Mouse (Mus musculus): Measurements from ENCODE around the gene Bend3. TPM values are rescaled to one million over a fixed set of nuclear protein-coding genes. Genes with fewer than 3 reads are reported as not detected.

The Bend3 gene
- polyA plus RNA-seq, 1 experiment: 2.7 TPM

DNA sequence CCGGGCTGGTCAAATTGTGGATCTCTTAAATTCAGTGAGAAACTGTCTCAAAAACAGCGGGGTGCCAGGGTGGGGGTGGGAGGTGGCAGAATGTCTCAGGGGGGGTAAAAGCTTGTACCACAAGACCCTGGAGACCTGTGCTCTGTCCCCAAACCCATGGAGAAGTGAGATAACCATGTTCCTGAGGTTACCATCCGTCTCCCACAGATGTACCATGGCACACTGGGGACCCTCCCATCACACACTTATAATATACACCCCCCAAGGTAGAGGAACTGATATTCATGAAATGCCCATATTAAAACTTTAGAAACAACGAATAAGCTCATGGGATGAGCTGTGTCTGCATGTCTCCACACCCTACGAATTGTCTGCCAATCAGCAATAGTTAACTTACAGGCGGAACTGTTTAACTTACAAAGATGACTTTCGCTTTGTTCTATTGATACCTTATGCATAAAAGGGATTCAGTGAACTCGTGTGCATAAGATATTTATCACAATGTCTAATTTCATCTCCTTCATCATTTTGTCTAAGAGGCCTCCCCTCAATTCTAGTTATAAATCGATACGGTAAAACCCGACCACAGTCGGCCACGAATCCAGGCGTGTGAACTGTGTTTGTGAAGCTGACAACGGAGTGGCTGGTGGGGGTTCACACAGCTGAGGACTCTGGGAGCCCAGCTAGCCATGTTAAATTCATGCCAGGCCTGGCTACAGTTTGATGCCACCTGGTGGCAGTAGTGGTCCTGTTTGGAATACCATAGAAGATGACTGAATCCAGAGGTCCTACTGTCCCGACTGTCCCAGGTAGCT is 26.6 kb upstream of the Bend3 start:
- no peaks in the 10 kb centered on the region for H3K4me1 ChIP-seq (ENCODE audit: control insufficient read depth, insufficient read depth, low read length)
- 18% methylated on average over 16 of the region's 16 CpGs for WGBS
- H3K4me3 ChIP-seq (replicated peaks; ENCODE audit: control insufficient read depth, low read depth, low read length): peak overlapping the region; percentile 12
- TF ChIP-seq POLR2A (IDR thresholded peaks at IDR 0.05; ENCODE audit: borderline replicate concordance, control insufficient read depth, low read depth, low read length) (no peak), CTCF (IDR thresholded peaks at IDR 0.05; ENCODE audit: control insufficient read depth, insufficient read depth, low read length) (peak; percentile 57)
- H3K27ac ChIP-seq (ENCODE audit: control insufficient read depth, insufficient read depth, low read depth, low read length, poor library complexity): no peak overlapping the region

DNA sequence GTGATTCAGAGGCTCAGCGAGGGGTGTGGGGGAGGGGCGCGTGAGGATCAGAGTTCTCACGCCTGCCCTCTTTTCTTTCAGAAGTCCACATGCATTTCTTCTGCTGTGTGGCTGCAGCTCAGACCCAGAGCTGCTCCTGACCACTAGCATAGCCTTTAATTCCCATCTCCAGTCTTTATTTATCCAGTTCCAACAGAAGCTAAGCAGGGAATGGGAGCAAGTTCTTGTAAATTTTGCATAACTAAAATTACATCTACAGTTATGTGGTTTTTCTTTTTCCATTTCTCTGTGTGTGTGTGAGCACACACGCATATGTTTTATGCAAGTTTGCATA is 26.0 kb upstream of the Bend3 start:
- H3K4me1 ChIP-seq (ENCODE audit: control insufficient read depth, insufficient read depth, low read length): no peaks in the 10 kb centered on the region
- no peak for TF ChIP-seq POLR2A (IDR thresholded peaks at IDR 0.05; ENCODE audit: borderline replicate concordance, control insufficient read depth, low read depth, low read length)
- no peak for TF ChIP-seq CTCF (IDR thresholded peaks at IDR 0.05; ENCODE audit: control insufficient read depth, insufficient read depth, low read length)
- WGBS: 20% methylated on average over 5 of the region's 5 CpGs
- no peak overlapping the region for H3K4me3 ChIP-seq (replicated peaks; ENCODE audit: control insufficient read depth, low read depth, low read length)
- H3K27ac ChIP-seq (ENCODE audit: control insufficient read depth, insufficient read depth, low read depth, low read length, poor library complexity): no peak overlapping the region

GRCm38 (mm10) chr10:43454219-43454618 is 24.4 kb upstream of the Bend3 start:
- WGBS: 77% methylated on average over 1 of the region's 1 CpGs
- H3K27ac ChIP-seq (ENCODE audit: control insufficient read depth, insufficient read depth, low read depth, low read length, poor library complexity): no peak overlapping the region
- no peak for TF ChIP-seq POLR2A (IDR thresholded peaks at IDR 0.05; ENCODE audit: borderline replicate concordance, control insufficient read depth, low read depth, low read length)
- TF ChIP-seq CTCF (IDR thresholded peaks at IDR 0.05; ENCODE audit: control insufficient read depth, insufficient read depth, low read length): no peak
- no peak overlapping the region for H3K4me3 ChIP-seq (replicated peaks; ENCODE audit: control insufficient read depth, low read depth, low read length)
- H3K4me1 ChIP-seq (ENCODE audit: control insufficient read depth, insufficient read depth, low read length): no peaks in the 10 kb centered on the region

- Histone ChIP-seq H3K4me1 (ENCODE audit: control insufficient read depth, insufficient read depth, low read length) (no peaks in the 10 kb centered on the region), H3K4me3 (replicated peaks; ENCODE audit: control insufficient read depth, low read depth, low read length) (no peak overlapping the region), H3K27ac (ENCODE audit: control insufficient read depth, insufficient read depth, low read depth, low read length, poor library complexity) (no peak overlapping the region)
- TF ChIP-seq POLR2A (IDR thresholded peaks at IDR 0.05; ENCODE audit: borderline replicate concordance, control insufficient read depth, low read depth, low read length): no peak
- TF ChIP-seq CTCF (IDR thresholded peaks at IDR 0.05; ENCODE audit: control insufficient read depth, insufficient read depth, low read length): no peak
- WGBS: 87% methylated on average over 3 of the region's 3 CpGs
Observed at GRCm38 (mm10) chr10:43454671-43455070, 24.0 kb upstream of the Bend3 start.

DNA sequence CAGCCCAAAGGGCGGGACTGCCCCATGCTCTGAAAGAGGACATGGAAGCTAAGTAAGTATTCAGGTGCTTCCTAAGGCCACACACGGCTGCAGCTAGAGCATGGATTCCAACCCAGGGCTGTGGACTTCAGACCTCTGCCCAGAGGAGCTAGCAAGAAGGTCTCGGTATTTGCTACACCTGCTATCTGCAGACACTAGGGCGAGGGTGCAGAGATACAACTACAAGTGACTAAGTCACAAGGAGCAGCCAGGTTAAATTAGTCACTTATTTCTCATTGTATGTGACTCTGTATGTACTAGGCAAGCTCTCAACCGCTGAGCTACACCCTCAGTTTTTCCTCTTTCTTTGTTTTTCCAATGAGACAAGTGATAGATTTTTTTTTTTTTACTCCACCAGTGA is 15.8 kb upstream of the Bend3 start:
- TF ChIP-seq POLR2A (IDR thresholded peaks at IDR 0.05; ENCODE audit: borderline replicate concordance, control insufficient read depth, low read depth, low read length): no peak
- no peak for TF ChIP-seq CTCF (IDR thresholded peaks at IDR 0.05; ENCODE audit: control insufficient read depth, insufficient read depth, low read length)
- H3K27ac ChIP-seq (ENCODE audit: control insufficient read depth, insufficient read depth, low read depth, low read length, poor library complexity): no peak overlapping the region
- H3K4me1 ChIP-seq (ENCODE audit: control insufficient read depth, insufficient read depth, low read length): no peaks in the 10 kb centered on the region
- H3K4me3 ChIP-seq (replicated peaks; ENCODE audit: control insufficient read depth, low read depth, low read length): no peak overlapping the region
- 84% methylated on average over 5 of the region's 5 CpGs for WGBS

DNA sequence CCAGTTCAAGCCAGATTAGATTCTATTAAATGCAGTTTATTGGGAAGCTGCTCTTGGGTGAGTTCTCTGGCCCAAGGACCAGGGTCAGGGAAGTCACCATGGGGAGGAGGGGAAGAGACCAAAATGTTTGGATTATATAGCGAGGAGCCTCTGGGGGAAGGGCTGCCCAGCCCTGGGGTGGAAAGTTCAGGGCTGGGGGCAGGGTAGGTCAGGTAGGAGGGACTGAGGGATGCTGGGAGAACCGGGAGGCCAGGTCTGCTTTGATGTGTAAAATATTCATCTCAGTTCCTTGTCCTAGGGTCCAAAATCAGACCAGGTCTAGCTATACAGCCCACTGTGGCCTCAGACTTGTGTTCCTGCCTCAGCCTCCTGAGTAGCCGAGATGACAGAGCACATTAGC is 15.4 kb upstream of the Bend3 start:
- H3K27ac ChIP-seq (ENCODE audit: control insufficient read depth, insufficient read depth, low read depth, low read length, poor library complexity): no peak overlapping the region
- TF ChIP-seq CTCF (IDR thresholded peaks at IDR 0.05; ENCODE audit: control insufficient read depth, insufficient read depth, low read length) (no peak), POLR2A (IDR thresholded peaks at IDR 0.05; ENCODE audit: borderline replicate concordance, control insufficient read depth, low read depth, low read length) (no peak)
- WGBS: 72% methylated on average over 3 of the region's 3 CpGs
- no peaks in the 10 kb centered on the region for H3K4me1 ChIP-seq (ENCODE audit: control insufficient read depth, insufficient read depth, low read length)
- H3K4me3 ChIP-seq (replicated peaks; ENCODE audit: control insufficient read depth, low read depth, low read length): no peak overlapping the region

GRCm38 (mm10) chr10:43466223-43466622 is 12.4 kb upstream of the Bend3 start:
- 75% methylated on average over 2 of the region's 2 CpGs for WGBS
- Histone ChIP-seq H3K4me1 (ENCODE audit: control insufficient read depth, insufficient read depth, low read length) (no peaks in the 10 kb centered on the region), H3K27ac (ENCODE audit: control insufficient read depth, insufficient read depth, low read depth, low read length, poor library complexity) (no peak overlapping the region), H3K4me3 (replicated peaks; ENCODE audit: control insufficient read depth, low read depth, low read length) (no peak overlapping the region)
- TF ChIP-seq POLR2A (IDR thresholded peaks at IDR 0.05; ENCODE audit: borderline replicate concordance, control insufficient read depth, low read depth, low read length) (no peak), CTCF (IDR thresholded peaks at IDR 0.05; ENCODE audit: control insufficient read depth, insufficient read depth, low read length) (no peak)

GRCm38 (mm10) chr10:43467659-43468058 is 11.0 kb upstream of the Bend3 start:
- Histone ChIP-seq H3K4me3 (replicated peaks; ENCODE audit: control insufficient read depth, low read depth, low read length) (no peak overlapping the region), H3K4me1 (ENCODE audit: control insufficient read depth, insufficient read depth, low read length) (no peaks in the 10 kb centered on the region; the same call in 1 of the 2 replicates), H3K27ac (ENCODE audit: control insufficient read depth, insufficient read depth, low read depth, low read length, poor library complexity) (no peak overlapping the region)
- WGBS: 27% methylated on average over 13 of the region's 13 CpGs
- no peak for TF ChIP-seq CTCF (IDR thresholded peaks at IDR 0.05; ENCODE audit: control insufficient read depth, insufficient read depth, low read length)
- no peak for TF ChIP-seq POLR2A (IDR thresholded peaks at IDR 0.05; ENCODE audit: borderline replicate concordance, control insufficient read depth, low read depth, low read length)
